Mouse (Mus musculus) myocyte (in vitro differentiated cells): ENCODE measurements around the gene Slc25a21.

Experiments used
- CEBPB ChIP-seq: IDR thresholded peaks from 2 replicates; pipeline ENCODE4 v1.6.1; 2011; ENCODE audit warnings: mild to moderate bottlenecking, moderate library complexity; ENCODE audit not compliant: poor library complexity, insufficient read depth, severe bottlenecking
- MAX ChIP-seq: IDR thresholded peaks from one replicate; pipeline ENCODE4 v1.6.1; 2011; ENCODE audit warnings: low read depth, mild to moderate bottlenecking, control low read depth
- MYOD1 ChIP-seq, 3 experiments: IDR thresholded peaks; one replicate each; pipeline ENCODE4 v1.6.1; 2011; ENCODE audit warnings: control low read depth in 2 of 3, low read depth in 2 of 3, mild to moderate bottlenecking in 2 of 3, moderate library complexity in 1 of 3; ENCODE audit not compliant: insufficient read length in 2 of 3, control insufficient read depth in 1 of 3
- MYOG ChIP-seq, 3 experiments: IDR thresholded peaks; one replicate each; pipeline ENCODE4 v1.6.1; 2011; ENCODE audit warnings: control low read depth in 2 of 3, low read depth in 2 of 3, mild to moderate bottlenecking in 2 of 3; ENCODE audit not compliant: insufficient read length in 2 of 3, control insufficient read depth in 1 of 3, insufficient read depth in 1 of 3
- POLR2A ChIP-seq: IDR thresholded peaks from one replicate; pipeline ENCODE4 v1.6.1; 2011; ENCODE audit warnings: low read depth, mild to moderate bottlenecking, control low read depth, moderate library complexity; ENCODE audit not compliant: insufficient read length
- USF1 ChIP-seq: IDR thresholded peaks from one replicate; pipeline ENCODE4 v1.6.1; 2011; ENCODE audit warnings: low read depth, mild to moderate bottlenecking, control low read depth, moderate library complexity

- no peak for TF ChIP-seq POLR2A
- no peak for TF ChIP-seq MYOG (IDR thresholded peaks at IDR 0.05; ENCODE audit: control insufficient read depth in 1 of 3, insufficient read depth in 1 of 3, insufficient read length in 2 of 3, low read depth in 2 of 3)
- TF ChIP-seq MYOD1 (IDR thresholded peaks at IDR 0.05; ENCODE audit: control insufficient read depth in 1 of 3, insufficient read length in 2 of 3, low read depth in 2 of 3): no peak
- no peak for TF ChIP-seq MAX
- TF ChIP-seq CEBPB: no peak
- no peak for TF ChIP-seq USF1
Observed at GRCm38 (mm10) chr12:57016845-57017244, 180.4 kb downstream of the Slc25a21 start.
